Mouse (Mus musculus) c-Kit-negative CD71-positive TER-119-positive erythroid progenitor cells, embryonic 14.5 days (primary cell): ENCODE results near the gene Rhbdl1.
"Not testable (repeated sequence)": the region's sequence is repeated elsewhere in the genome, so short reads cannot be mapped to it uniquely, and the experiment has no call there.

Source experiments
- DNase-seq: peaks from one replicate; pipeline ENCODE4 v3.0.0-alpha.2; 2013; ENCODE audit warnings: low read depth, low spot score

Gene Rhbdl1

DNA sequence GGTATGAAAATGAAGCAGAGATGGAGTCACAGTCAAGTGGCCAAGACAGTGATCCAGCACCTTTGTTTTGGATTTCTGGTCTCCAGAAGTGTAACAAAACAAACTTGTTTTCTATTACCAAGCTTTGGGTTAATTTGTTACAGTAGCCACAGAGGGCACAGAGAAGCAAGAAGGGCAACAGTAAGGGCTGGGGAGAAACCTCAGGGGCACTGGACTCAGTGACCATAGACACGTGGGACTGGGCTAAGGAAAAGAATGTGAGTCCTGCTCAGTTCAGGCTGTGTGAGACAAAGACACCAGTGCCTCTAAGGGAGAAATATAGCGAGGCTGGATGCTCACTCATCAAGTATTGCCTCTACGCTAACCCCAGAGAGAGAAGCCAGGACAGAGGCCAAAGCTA, 35.6 kb upstream of the Rhbdl1 start:
- no peak for DNase-seq

DNA sequence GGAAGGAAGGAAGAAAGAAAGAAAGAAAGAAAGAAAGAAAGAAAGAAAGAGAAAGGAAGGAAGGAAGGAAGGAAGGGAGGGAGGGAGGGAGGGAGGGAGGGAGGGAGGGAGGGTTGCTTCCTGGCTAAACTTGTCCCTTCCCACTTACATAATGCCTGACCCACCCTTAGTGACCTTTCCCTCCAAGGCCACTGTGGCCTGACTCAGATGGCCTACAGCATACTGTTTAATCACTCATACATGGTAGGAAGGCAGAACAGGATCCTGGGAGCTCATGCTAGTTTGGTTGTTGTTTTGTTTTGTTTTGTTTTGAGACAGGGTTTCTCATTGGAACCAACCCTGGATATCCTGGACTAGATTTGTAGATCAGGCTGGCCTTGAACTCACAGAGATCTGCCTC, 34.5 kb upstream of the Rhbdl1 start:
- not testable (repeated sequence) for DNase-seq

DNA sequence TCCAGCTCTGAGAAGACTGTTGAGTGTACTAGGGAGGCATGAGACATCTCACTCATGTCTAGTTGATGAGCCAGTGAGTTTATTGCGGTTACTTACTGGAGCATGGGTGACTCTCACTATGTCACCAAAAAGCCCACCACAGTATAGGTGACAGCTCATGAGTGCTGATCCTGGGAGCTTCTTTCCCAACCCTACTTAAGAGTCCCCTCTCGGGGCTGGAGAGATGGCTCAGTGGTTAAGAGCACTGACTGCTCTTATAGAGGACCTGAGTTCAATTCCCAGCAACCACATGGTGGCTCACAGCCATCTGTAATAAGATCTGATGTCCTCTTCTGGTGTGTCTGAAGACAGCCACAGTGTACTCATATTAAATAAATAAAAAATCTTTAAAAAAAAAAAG, 32.9 kb upstream of the Rhbdl1 start:
- no peak for DNase-seq

DNA sequence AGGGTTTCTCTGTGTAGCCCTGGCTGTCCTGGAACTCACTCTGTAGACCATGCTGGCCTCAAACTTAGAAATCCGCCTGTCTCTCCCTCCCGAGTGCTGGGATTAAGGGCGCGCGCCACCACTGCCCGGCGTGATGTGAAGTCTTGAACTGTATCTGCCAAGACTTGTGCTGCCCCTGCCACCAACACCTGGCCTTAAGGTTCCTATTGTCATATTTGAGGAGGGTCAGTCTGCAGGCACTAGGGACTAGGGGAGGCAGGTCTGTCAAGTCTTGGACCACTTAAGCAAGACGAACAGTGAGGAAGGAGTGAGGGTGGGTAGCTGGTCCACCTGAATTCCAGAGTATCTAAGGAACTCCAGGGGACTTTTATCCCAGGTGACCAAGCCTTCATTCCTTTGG, 32.4 kb upstream of the Rhbdl1 start:
- DNase-seq = no peak

DNA sequence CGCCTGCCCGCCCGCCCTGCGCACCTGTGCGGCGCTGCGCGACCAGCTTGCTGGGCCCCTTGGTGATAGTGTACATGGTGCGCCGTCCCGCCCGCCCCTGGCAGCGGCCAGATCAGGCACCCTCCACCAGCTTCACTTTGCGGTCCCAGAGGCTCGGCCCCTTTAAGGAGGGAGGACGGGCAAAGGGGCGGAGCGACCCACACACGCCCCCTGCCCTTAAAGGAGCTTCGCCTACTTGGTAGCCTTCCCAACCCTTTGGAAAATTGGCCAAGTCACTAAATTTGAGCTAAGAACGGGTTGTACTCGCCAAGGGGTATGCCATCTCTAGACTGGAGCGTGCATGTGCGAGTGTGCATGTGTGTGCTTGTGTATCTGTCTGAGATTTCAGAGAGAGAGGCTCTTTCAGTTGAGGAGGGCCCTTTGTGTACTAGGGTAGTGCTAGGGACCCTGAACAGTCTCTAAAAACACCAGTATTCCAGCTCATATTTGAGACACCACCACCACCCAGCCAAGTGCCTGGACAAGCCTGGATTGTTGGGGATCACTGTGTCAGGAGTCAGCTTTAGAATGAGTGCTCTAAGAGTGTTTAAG, 31.6 kb upstream of the Rhbdl1 start, which contains the start of gene Mcrip2:
Gene Mcrip2, minus strand, starts transcription at position 164 of the 591 bp plus-strand sequence.
- DNase-seq = no peak

DNA sequence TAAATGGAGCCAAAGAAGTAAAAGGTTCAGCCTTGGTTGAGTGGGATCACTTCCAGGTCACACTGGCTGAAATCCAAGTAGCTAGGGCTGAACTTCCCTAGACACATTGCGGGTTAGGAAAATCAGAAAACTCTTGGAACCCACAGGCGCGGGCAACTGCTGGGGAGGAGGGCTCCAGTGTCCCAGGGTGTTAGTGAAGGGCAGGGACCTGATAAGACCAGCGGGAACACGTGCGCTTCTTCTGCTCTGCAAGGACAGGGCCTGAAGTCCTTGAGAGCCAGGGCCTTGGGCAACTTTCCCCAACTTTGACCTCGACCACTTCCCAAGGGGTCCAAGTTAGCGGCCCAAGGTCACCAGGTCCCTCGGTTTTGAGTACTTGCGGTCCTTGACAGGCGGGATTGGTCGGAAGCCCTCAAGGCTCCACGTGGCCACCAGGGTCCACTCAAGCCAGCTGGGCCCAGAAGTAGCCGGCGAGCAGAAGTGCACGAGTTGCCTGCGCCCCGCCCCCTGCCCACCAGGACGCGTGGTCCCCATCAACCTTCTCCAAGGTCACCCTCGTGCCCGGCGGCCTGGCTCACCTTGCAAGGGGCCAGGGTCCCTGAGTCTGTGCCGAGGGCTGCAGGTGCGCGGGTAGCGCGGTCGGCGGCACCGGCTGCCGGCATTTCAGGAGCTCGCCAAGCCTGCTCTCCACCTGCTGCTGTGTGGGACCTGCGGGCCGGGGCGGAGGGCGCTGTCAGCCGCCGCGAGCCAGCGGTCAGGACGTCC, 30.9 kb upstream of the Rhbdl1 start:
- DNase-seq = no peak

DNA sequence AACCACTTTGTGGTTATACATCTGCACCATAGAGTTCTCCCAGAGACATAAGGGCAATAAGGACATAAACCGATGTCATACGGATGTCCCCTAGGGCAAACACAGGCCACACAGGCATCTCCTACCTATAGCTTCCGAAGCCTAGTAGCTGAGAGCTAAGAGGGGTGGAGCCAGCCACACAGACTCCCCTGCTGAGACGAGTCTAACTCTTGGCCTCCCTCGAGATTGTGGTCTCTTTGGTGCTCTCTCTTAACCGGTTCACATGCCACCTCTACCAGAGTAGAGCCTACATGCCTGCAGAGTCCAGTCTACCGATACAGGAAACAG, 30.4 kb upstream of the Rhbdl1 start:
- no peak for DNase-seq

DNA sequence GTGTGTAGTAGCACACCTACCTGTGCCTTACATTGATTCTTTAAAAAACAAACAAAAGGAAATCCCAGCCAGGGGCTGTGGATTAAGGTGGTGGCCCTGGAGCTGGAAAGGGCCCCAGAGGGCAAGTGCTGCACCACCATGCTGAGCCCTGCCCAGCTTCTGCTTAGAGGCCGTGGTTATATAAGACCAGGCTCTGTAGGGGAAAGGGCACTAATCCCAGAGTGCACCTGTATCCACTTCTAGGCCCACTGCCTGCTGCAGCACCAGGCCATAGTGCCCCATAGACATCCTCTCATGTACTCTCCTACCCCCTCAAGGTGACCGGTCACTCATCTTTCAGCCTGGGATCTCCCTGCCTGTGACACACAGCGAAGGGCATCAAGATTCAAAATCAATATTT, 29.1 kb upstream of the Rhbdl1 start:
- DNase-seq = no peak

DNA sequence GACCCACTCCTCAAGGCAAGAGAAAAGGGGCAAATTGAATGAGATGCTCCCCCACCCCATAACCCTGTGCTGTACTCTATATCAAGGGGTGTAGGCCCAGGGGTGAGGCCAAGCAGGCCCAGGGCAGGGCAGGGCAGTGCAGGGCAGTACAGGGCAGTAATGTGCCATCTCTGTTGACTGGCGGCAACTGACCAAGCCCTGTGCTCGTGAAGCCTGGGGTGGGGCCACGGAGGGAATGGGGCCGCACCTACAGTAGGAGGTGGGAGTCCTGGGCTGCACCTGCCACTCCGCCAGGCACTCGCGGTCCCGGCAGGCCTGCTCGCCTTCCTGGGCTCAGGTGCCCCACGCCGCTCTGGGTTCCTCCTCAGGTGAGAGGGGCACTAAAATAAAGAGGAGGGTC, 28.2 kb upstream of the Rhbdl1 start:
- no peak for DNase-seq

DNA sequence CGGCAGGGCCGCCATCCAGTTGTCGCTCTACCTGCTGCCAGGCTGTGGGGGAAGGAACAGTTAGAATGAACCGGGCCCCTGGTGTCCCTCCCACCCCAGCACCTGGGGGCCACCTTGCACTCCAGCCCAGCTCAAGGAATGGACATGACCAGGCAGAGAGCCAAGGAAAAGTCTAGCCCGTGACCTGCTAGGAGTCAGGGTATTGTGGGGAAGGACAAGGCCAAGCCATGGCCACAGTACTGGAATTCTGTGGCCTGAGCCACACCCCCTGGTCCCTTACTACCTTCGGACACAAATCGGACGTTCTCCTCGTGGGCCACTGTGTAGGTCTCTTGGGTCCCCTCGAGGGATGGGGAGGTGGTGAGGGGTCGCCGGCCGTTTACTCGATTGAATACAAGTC, 27.2 kb upstream of the Rhbdl1 start:
- DNase-seq = no peak

DNA sequence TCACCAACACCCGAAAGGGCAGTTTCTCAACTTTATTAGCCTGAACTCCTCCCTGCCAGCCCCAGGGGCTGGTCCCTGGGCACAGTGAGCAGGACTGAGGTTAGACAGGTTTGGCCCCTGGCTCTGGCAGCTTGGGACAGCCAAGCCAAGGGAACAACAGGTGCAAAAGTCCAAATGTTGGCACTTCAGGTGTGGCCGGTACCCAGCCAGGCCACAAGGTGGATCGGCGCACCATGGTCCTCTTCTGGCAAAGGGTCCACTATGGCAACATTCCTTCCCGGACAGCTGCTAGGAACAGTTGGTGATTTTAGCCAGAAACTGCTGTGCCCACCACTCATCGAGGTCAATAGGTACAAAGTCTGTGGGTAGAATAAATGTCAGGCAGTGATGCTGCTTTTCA, 26.6 kb upstream of the Rhbdl1 start:
- no peak for DNase-seq

DNA sequence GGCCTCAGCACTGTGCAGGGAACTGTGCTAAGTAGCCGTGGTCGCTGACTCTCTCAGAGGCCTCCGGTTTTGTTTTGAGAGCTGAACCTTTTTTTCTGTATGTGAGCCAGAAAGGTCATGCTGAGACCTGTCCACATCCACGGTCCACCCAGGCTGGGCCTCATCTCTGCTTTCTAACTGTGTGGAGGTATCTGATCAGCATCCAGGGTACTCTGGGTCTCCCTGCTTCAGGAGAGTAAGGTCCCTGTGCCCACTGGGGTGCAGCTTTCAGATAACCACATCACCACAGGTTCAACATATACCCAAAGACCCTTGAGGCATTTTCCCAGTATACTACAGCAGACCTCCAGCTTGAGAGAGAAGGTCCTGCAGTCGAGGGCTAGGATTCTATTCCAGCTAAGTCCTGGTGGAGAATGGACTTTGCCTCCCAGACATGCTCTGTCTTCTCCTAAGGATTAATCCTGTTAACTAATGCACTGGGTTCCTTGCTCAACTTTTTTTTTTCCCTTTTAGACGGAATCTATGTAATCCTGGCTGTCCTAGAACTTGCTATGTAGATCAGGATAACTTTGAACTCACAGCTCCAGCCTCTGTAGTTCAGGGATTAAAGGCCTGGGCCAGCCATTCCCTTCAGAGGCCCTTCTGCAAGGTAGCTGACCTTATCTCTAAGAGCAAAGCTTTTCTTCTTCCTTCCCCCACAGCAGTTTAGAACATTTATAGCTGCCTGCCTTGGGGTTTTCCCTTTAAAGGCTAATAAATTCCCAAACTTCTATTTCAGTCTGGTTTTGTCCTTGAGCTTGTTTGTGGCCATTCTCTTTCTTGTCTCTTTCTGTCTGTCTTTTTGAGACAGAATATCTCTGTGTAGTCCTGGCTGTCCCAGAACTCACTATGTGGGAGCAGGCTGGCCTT, 24.9 kb upstream of the Rhbdl1 start:
- no peak for DNase-seq

DNA sequence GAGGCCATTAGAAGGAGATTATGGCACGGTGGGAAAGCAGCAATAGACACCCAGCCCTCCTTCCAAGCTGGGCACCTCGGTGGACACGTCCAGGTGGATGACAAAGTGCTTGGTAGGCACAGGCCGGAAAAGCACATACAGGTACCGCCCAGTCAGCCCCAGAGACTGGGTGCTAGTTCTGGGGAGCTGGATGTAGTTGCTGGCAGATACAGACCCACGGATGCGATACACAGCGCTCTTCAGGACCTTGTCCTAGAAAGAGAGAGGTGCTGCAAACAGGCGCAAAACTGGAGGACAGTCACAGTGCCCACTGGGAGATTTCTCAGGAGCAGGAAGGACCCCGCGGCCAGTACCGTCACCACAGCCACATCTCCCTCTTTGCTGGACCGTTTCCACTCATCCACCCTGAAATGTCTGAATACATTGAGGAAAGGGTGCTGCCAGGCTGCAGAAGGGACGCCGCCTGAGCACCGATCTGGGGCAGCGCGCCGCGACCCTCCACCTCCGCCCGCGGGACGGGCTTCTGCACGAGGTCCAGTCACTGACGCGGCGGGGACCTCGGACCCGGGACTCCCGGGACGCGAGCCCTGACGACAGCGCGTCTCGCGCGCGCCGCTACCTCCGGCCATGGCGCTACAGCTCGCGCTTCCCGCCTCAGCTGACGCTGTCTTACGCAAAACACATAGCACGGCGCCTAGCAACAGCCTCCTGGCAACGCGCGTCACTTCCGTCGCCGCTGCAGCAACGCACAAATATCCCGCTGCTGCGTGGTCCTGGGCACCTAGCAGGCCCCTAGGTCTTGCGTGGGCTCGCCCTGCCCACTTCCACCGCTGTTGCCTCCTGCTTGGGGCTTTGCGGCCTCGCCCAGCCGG, 24.0 kb upstream of the Rhbdl1 start, which contains the start of gene Wdr90:
Gene Wdr90, minus strand, starts transcription at position 670 of the 872 bp plus-strand sequence.
- peak; percentile 71 for DNase-seq

DNA sequence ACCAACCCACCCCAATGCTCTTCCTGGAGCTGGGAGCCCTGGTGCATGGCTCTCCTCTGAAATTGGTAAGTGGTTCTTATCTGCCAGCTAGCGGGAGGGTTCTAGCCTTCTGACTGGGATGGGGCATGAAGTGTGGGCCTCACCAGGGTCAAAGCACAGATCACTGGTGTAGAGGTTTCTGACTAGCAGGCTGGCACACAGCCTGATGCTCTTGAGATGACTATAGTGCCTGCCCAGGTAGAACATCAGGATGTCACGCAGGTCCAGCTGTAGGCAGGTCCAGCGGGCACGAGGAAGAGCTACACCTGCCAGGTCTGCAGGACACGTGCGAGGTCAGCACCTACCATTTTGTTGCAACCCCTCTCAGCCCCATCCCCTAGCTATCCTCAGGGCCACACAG, 23.1 kb upstream of the Rhbdl1 start:
- DNase-seq = no peak

DNA sequence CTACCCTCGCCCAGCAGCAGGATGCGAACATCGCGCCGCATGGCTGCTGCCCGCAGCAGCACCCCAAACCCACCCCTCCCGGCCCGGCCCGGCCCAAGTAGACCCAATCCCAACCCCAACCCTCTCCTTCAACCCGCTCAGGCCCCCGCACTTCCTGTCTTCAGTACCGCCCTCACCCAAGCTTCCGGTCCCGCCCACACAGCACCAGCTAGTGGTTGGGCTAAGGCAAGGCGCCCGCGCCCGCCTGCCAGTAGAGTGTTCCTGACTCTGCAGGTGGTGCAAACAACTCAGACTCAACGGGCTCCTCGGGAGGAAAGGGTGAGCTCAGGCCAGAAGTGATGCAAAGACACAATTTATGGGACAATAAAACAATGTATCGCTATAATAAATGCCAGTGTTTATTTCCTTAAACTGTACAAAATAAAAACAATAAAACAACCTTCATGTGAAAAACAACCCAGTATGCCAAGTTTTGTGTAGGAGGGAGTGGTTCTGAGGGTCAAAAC, 7.4 kb upstream of the Rhbdl1 start, which contains the start of gene Rhot2:
Gene Rhot2, minus strand, starts transcription at position 456 of the 506 bp plus-strand sequence.
- peak; percentile 85 for DNase-seq

DNA sequence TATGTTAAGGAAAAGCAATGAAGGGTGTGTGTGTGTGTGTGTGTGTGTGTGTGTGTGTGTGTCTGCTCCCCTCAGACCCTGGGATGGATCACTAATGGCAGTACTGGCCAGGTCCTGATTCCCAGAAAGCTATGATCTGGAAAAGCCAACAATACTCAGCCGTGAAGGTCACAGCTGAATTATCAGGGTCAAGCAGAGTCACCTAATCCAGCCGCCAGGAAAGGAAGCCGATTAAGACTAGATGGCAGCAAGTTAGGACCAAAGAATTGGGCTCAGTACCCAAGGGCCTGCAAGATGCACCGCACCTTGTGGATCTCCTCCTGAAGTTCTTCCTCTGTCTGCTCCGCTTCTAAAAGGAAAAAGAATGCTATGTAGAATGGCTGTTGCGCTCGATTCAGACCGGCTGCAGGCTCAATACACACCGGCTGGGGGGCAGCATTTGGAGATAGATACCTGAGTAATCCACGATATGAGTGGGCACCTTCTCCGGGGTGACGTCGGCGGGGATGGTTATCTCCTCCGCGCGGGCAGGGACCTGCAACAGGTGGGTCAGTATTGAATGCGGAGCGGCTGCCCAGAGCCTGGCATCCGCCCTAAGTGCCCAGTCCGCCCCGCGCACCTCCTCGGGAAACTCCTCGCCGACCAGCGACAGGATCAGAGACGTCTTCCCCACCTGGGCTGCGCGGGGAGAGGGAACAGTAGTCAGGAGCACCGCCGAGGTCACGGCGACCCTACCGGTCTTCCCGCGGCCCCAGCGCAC, 6.7 kb upstream of the Rhbdl1 start:
- no peak for DNase-seq

DNA sequence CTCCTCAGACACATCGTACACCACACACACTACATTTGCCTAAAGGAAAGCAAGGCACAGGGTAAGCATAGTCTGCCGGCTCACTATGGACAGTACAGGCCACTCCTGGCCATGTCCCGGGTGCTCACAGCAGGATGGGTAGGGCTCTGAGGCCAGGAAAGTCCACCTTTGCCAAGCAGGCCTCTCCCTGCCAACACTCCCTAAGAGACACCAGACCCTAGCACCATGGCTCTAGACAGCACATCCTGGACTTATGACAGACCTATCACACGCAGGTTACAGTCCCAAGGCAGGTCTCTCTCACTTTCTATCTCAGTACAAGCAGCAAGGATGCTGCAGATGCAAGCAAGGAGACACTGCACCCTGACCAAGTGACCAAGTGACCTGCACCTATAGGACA, 6.0 kb upstream of the Rhbdl1 start:
- no peak for DNase-seq

DNA sequence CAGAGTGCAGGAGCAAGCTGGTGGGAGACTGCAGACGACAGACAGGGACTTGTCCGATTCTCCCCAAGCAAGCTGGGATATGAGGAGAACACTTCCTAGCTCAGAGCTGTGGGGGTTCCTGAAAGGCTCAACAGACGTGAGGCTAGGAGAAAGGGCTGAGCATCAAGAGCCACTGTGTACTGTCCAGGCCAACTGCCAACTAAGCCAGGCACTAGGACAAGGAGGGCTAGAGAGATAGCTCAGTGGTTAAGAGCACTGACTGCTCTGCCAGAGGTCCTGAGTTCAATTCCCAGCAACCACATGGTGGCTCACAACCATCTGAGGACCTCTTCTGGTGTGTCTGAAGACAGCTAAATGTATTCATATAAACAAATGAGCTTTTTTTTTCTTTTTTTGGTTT, 5.4 kb upstream of the Rhbdl1 start:
- no peak for DNase-seq

DNA sequence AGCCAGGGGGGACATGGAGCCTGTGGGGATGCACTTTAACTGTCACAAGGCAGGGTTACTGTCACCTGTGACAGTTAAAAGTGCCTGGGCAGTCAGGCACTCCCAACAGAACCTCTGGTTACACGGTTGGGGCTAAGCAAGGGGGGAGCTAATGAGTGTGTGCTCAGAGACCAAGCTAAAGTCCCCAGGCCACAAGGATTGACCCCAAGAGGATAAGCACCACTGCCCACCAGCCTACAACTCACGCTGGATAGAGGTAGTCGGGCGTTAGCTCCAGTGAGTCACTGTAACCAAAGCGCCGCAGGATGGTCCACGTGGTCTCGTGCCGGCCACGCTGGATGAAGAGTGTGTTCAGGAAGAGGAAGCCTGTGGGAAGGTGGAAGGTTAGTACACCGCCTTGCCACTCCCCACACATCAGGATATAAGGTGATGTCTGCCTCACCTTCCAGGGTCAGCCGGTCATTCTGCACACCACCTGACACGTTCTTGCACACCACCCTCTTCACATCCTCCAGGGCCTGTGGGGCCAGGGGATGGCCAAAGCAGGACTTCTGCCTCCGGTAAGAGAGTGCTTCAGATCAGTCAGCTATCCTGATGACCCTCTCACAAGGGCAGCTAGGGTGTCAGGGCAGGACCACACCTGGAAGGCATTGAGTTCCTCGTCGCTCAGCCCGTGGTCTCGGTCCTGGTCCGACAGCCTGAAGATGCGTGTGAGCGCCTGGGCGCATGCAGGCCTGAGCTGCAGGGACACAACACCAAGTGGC, 4.2 kb upstream of the Rhbdl1 start, which contains the start of gene Gm20683:
Gene Gm20683, minus strand, starts transcription at position 647 of the 764 bp plus-strand sequence.
- no peak for DNase-seq

DNA sequence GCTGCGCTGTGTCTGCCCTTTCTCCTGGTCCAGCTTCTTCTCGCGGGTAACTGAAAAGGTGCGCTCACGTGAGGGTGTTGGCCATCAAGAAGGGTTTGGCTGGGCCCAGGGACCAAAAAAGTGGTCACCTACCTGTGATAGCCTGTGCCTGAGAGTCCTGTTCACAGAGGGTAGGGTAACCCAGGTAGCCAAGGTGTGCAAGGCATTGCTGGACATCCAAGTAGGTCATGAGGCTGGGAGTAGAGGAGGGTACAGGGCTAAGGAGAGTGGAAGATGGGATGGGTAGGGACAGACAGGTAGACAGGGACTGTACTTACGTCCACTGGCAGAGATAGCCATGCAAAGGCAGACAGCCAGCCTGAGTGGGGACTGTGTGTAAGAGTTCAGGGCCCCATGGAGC, 3.4 kb upstream of the Rhbdl1 start:
- DNase-seq = no peak
